Comparison of ENCODE assay signal across 13 mouse cellular contexts in genomic region chr1:130301828-130302386, GRCm38 (mm10).
A peak's percentile ranks its signal among the peaks of the same experiment; 100 is the strongest.
DNase-seq lines count a peak whose midpoint lies in the region; ATAC-seq and TF ChIP-seq lines count a peak whose summit lies in the region.
"Had no signal": no experiment of that assay in that cellular context is flagged by ENCODE, and none has a peak within 500 bp of the region (broad histone marks: within the 10 kb centered on the region; RNA-seq: fewer than 3 reads in every experiment).

No protein-coding gene starts in this region.

- H3K4me2 ChIP-seq in lung, embryonic 14.5 days: no peak overlapping the region
- peak overlapping the region; percentile 8; the same call in 1 of the 2 replicates for H3K4me2 ChIP-seq in forebrain, embryonic 12.5 days
- 0 out of 2 replicates have a peak overlapping the region, but pooled peaks have one; percentile 10 for H3K4me2 ChIP-seq in hindbrain, embryonic 15.5 days
- H3K4me2 ChIP-seq in neural tube, embryonic 14.5 days (ENCODE audit: low read depth, low read length): no peak overlapping the region
- H3K4me2 ChIP-seq in stomach, postnatal 0 days (replicated peaks; ENCODE audit: low read depth): no peak overlapping the region

- no peak for TF ChIP-seq POLR2A in thymus, adult 2 months (IDR thresholded peaks at IDR 0.05; ENCODE audit: control insufficient read depth, extremely low read depth, insufficient read depth, low read length, poor library complexity)

- no peak overlapping the region for H3K9ac ChIP-seq in lung, embryonic 14.5 days
- no peak overlapping the region for H3K9ac ChIP-seq in forebrain, embryonic 12.5 days
- H3K9ac ChIP-seq in hindbrain, embryonic 15.5 days: no peak overlapping the region
- H3K9ac ChIP-seq in neural tube, embryonic 14.5 days (replicated peaks; ENCODE audit: low read depth, low read length): no peak overlapping the region
- no peak overlapping the region for H3K9ac ChIP-seq in stomach, postnatal 0 days (ENCODE audit: low read length)

- TF ChIP-seq EP300 in stomach, postnatal 0 days (optimal IDR thresholded peaks at IDR 0.05): no peak

- no peak for TF ChIP-seq CTCF in lung, embryonic 14.5 days (IDR thresholded peaks at IDR 0.05; ENCODE audit: low read depth)
- no peak for TF ChIP-seq CTCF in stomach, postnatal 0 days (IDR thresholded peaks at IDR 0.05; ENCODE audit: low read depth)
- no peak for TF ChIP-seq CTCF in thymus, adult 2 months (IDR thresholded peaks at IDR 0.05; ENCODE audit: borderline replicate concordance, control insufficient read depth, extremely low read depth, insufficient read depth, low read length, poor library complexity)

- H3K27ac ChIP-seq in lung, embryonic 14.5 days (ENCODE audit: low read depth): no peak overlapping the region
- no peak overlapping the region for H3K27ac ChIP-seq in forebrain, embryonic 12.5 days
- no peak overlapping the region for H3K27ac ChIP-seq in hindbrain, embryonic 15.5 days (replicated peaks)
- H3K27ac ChIP-seq in neural tube, embryonic 14.5 days (ENCODE audit: low read depth, low read length): no peak overlapping the region
- no peak overlapping the region for H3K27ac ChIP-seq in stomach, postnatal 0 days (replicated peaks)
- H3K27ac ChIP-seq in thymus, adult 2 months (ENCODE audit: control insufficient read depth, insufficient read depth, low read length): no peak overlapping the region
- H3K27ac ChIP-seq: layer of hippocampus, adult 2 months had no signal

- no peak overlapping the region for H3K4me3 ChIP-seq in lung, embryonic 14.5 days (ENCODE audit: low read depth, low read length)
- H3K4me3 ChIP-seq in forebrain, embryonic 12.5 days (replicated peaks): no peak overlapping the region
- H3K4me3 ChIP-seq in hindbrain, embryonic 15.5 days: no peak overlapping the region
- no peak overlapping the region for H3K4me3 ChIP-seq in neural tube, embryonic 14.5 days (ENCODE audit: low read depth, low read length)
- H3K4me3 ChIP-seq in stomach, postnatal 0 days (ENCODE audit: low read depth, low read length): no peak overlapping the region
- no peak overlapping the region for H3K4me3 ChIP-seq in thymus, adult 2 months (ENCODE audit: control insufficient read depth, insufficient read depth, low read length)
- H3K4me3 ChIP-seq: layer of hippocampus, adult 2 months had no signal

- 64% methylated on average over 11 of the region's 11 CpGs for WGBS in lung, embryonic 14.5 days
- 36% methylated on average over 11 of the region's 11 CpGs for WGBS in forebrain, embryonic 12.5 days
- WGBS in hindbrain, embryonic 15.5 days: 31% methylated on average over 11 of the region's 11 CpGs
- 33% methylated on average over 11 of the region's 11 CpGs for WGBS in neural tube, embryonic 14.5 days
- WGBS in stomach, postnatal 0 days: 72% methylated on average over 11 of the region's 11 CpGs
- WGBS in thymus, adult 2 months: 79% methylated on average over 11 of the region's 11 CpGs

- peaks cover 9% of the 10 kb centered on the region for H3K4me1 ChIP-seq in lung, embryonic 14.5 days (ENCODE audit: insufficient read depth)
- H3K4me1 ChIP-seq in forebrain, embryonic 12.5 days: peaks cover 19% of the 10 kb centered on the region
- H3K4me1 ChIP-seq in hindbrain, embryonic 15.5 days (replicated peaks): peaks cover 18% of the 10 kb centered on the region
- peaks cover 15% of the 10 kb centered on the region; the same call in 1 of the 2 replicates for H3K4me1 ChIP-seq in neural tube, embryonic 14.5 days (ENCODE audit: control insufficient read depth, insufficient read depth, low read length)
- no peaks in the 10 kb centered on the region for H3K4me1 ChIP-seq in stomach, postnatal 0 days (replicated peaks; ENCODE audit: control insufficient read depth, insufficient read depth)
- H3K4me1 ChIP-seq in thymus, adult 2 months (replicated peaks; ENCODE audit: control insufficient read depth, insufficient read depth, low read length): no peaks in the 10 kb centered on the region

- no peaks in the 10 kb centered on the region for H3K9me3 ChIP-seq in lung, embryonic 14.5 days (ENCODE audit: low read depth, low read length)
- no peaks in the 10 kb centered on the region for H3K9me3 ChIP-seq in forebrain, embryonic 12.5 days
- no peaks in the 10 kb centered on the region for H3K9me3 ChIP-seq in hindbrain, embryonic 15.5 days
- no peaks in the 10 kb centered on the region for H3K9me3 ChIP-seq in neural tube, embryonic 14.5 days (ENCODE audit: control insufficient read depth, low read length)
- no peaks in the 10 kb centered on the region for H3K9me3 ChIP-seq in stomach, postnatal 0 days (ENCODE audit: control insufficient read depth, low read length)

- no peaks in the 10 kb centered on the region for H3K36me3 ChIP-seq in lung, embryonic 14.5 days (ENCODE audit: insufficient read depth)
- H3K36me3 ChIP-seq in forebrain, embryonic 12.5 days (replicated peaks): no peaks in the 10 kb centered on the region
- no peaks in the 10 kb centered on the region for H3K36me3 ChIP-seq in hindbrain, embryonic 15.5 days
- no peaks in the 10 kb centered on the region for H3K36me3 ChIP-seq in neural tube, embryonic 14.5 days (ENCODE audit: control insufficient read depth, insufficient read depth, low read length)
- no peaks in the 10 kb centered on the region for H3K36me3 ChIP-seq in stomach, postnatal 0 days (ENCODE audit: control insufficient read depth, insufficient read depth, low read length)
- no peaks in the 10 kb centered on the region for H3K36me3 ChIP-seq in thymus, adult 2 months (ENCODE audit: control insufficient read depth, insufficient read depth, low read length)

- ATAC-seq in lung, embryonic 14.5 days (ENCODE audit: insufficient read depth): no peak
- ATAC-seq in forebrain, embryonic 12.5 days (ENCODE audit: low FRiP score): peak; percentile 62; the same call in 1 of the 2 replicates
- no peak; the same call in 1 of the 2 replicates for ATAC-seq in hindbrain, embryonic 15.5 days (ENCODE audit: low FRiP score, low read depth)
- ATAC-seq in neural tube, embryonic 14.5 days (ENCODE audit: low read depth): peak; percentile 53; the same call in 1 of the 2 replicates
- no peak for ATAC-seq in stomach, postnatal 0 days (ENCODE audit: low FRiP score, low TSS enrichment)

- DNase-seq in lung, embryonic 14.5 days: peak; percentile 9
- DNase-seq in lung, adult 18-20 months: no peak
- DNase-seq in stomach, postnatal 0 days (ENCODE audit: low spot score): no peak
- no peak for DNase-seq in thymus, adult 2 months
- no peak for DNase-seq in layer of hippocampus, adult 11-12 months (ENCODE audit: low spot score)
- DNase-seq: cerebellum, adult 18-20 months; kidney, adult 8-10 months; liver; lung, adult 2 months had no signal

- no peaks in the 10 kb centered on the region for H3K27me3 ChIP-seq in lung, embryonic 14.5 days (ENCODE audit: insufficient read depth, low read length)
- no peaks in the 10 kb centered on the region for H3K27me3 ChIP-seq in forebrain, embryonic 12.5 days
- H3K27me3 ChIP-seq in hindbrain, embryonic 15.5 days: no peaks in the 10 kb centered on the region
- H3K27me3 ChIP-seq in neural tube, embryonic 14.5 days (ENCODE audit: control insufficient read depth, insufficient read depth, low read length): no peaks in the 10 kb centered on the region
- H3K27me3 ChIP-seq in stomach, postnatal 0 days (ENCODE audit: control insufficient read depth, insufficient read depth, low read length): no peaks in the 10 kb centered on the region
- H3K27me3 ChIP-seq in thymus, adult 2 months (ENCODE audit: control insufficient read depth, insufficient read depth, low read length): no peaks in the 10 kb centered on the region

Comparison
In these comparisons a context has a peak if more than half of its experiments do, and no peak if none do; other contexts are left out.
1. ATAC-seq: peak in forebrain, embryonic 12.5 days (single experiment) and neural tube, embryonic 14.5 days (single experiment); none in lung, embryonic 14.5 days (single experiment), hindbrain, embryonic 15.5 days (single experiment) and stomach, postnatal 0 days (single experiment).
2. H3K4me2 ChIP-seq: peak in forebrain, embryonic 12.5 days (single experiment) and hindbrain, embryonic 15.5 days (single experiment); none in lung, embryonic 14.5 days (single experiment), neural tube, embryonic 14.5 days (single experiment) and stomach, postnatal 0 days (single experiment).